Mouse (Mus musculus) lung, embryonic 16.5 days (tissue): ENCODE results near the gene Ptprj. TPM values are rescaled to one million over a fixed set of nuclear protein-coding genes. Genes with fewer than 3 reads are reported as not detected.

Experiments used
- ATAC-seq: fragments of 200-750 bp; cut with Nextera tagmentation; 2 replicates; pipeline ENCODE4 v1.8.0; 2017; ENCODE audit warnings: low read depth, mild to moderate bottlenecking, moderate library complexity
- H3K27ac ChIP-seq: fragments of 300-500 bp; sonication (generic); 2 replicates; pipeline ENCODE4 v1.5.1; 2014; ENCODE audit warnings: mild to moderate bottlenecking, control low read depth, low read length
- H3K27me3 ChIP-seq: fragments of 300-500 bp; sonication (generic); 2 replicates; pipeline ENCODE4 v1.6.1; 2014; ENCODE audit warnings: low read depth, low read length, mixed read lengths; ENCODE audit not compliant: control insufficient read depth, insufficient read depth
- H3K36me3 ChIP-seq: fragments of 300-500 bp; sonication (generic); 2 replicates; pipeline ENCODE4 v1.6.1; 2014; ENCODE audit warnings: low read length; ENCODE audit not compliant: control insufficient read depth, insufficient read depth
- H3K4me1 ChIP-seq: fragments of 300-500 bp; sonication (generic); replicated peaks from 2 replicates; pipeline ENCODE4 v1.6.1; 2014; ENCODE audit warnings: low read length, mixed read lengths; ENCODE audit not compliant: control insufficient read depth, insufficient read depth
- H3K4me2 ChIP-seq: fragments of 300-500 bp; sonication (generic); 2 replicates; pipeline ENCODE4 v1.6.1; 2014; ENCODE audit warnings: low read depth, low read length, control low read depth
- H3K4me3 ChIP-seq: fragments of 300-500 bp; sonication (generic); 2 replicates; pipeline ENCODE4 v1.5.1; 2014; ENCODE audit warnings: mild to moderate bottlenecking, low read length, control low read depth
- H3K9ac ChIP-seq: fragments of 300-500 bp; sonication (generic); 2 replicates; pipeline ENCODE4 v1.6.1; 2014; ENCODE audit warnings: low read length, control low read depth
- H3K9me3 ChIP-seq: fragments of 300-500 bp; sonication (generic); 2 replicates; pipeline ENCODE4 v1.6.1; 2016; ENCODE audit warnings: low read length; ENCODE audit not compliant: control insufficient read depth
- WGBS: fragments of 180-500 bp; shearing (Covaris S2); extraction: QIAGEN DNeasy Blood & Tissue Kit; methylation state at CpG from one replicate; pipeline ENCODE4 v1.1.7; 2014; 5-methylcytosine and 5-hydroxymethylcytosine counted together
- polyA plus RNA-seq: library from polyadenylated mRNA; unstranded; fragments of >200 nt; fragmentation: Nextera tagmentation; extraction: Ambion mirVana; gene quantifications from 2 replicates; pipeline ENCODE4 v1.2.1, GENCODE M21; 2015

The Ptprj gene
- polyA plus RNA-seq, 1 experiment from 2014 or later, result 2.7 TPM

- H3K4me2 ChIP-seq, result no peak overlapping the region
- no peak overlapping the region for H3K27ac ChIP-seq
- 60% methylated on average over 3 of the region's 3 CpGs for WGBS
- H3K4me1 ChIP-seq, result peaks cover 10% of the 10 kb centered on the region
- H3K9ac ChIP-seq, result no peak overlapping the region
- no peak overlapping the region for H3K4me3 ChIP-seq
- no peaks in the 10 kb centered on the region for H3K9me3 ChIP-seq
- no peaks in the 10 kb centered on the region for H3K36me3 ChIP-seq
- ATAC-seq, result no peak
- H3K27me3 ChIP-seq, result no peaks in the 10 kb centered on the region
Observed at GRCm38 (mm10) chr2:90503182-90503833, 77.1 kb downstream of the Ptprj start.

GRCm38 (mm10) chr2:90502738-90503137, 77.7 kb downstream of the Ptprj start:
- H3K9me3 ChIP-seq, result no peaks in the 10 kb centered on the region
- no peaks in the 10 kb centered on the region for H3K36me3 ChIP-seq
- no peak overlapping the region for H3K4me3 ChIP-seq
- H3K27ac ChIP-seq, result no peak overlapping the region
- H3K4me2 ChIP-seq, result no peak overlapping the region
- no peak for ATAC-seq
- H3K27me3 ChIP-seq, result no peaks in the 10 kb centered on the region
- H3K9ac ChIP-seq, result no peak overlapping the region
- H3K4me1 ChIP-seq, result peaks cover 12% of the 10 kb centered on the region

GRCm38 (mm10) chr2:90501708-90502107, 78.7 kb downstream of the Ptprj start:
- WGBS, result 30% methylated on average over 3 of the region's 3 CpGs
- H3K27me3 ChIP-seq, result no peaks in the 10 kb centered on the region

GRCm38 (mm10) chr2:90500892-90501291, 79.6 kb downstream of the Ptprj start:
- no peaks in the 10 kb centered on the region for H3K9me3 ChIP-seq
- peaks cover 9% of the 10 kb centered on the region for H3K4me1 ChIP-seq
- no peak overlapping the region for H3K4me3 ChIP-seq
- H3K36me3 ChIP-seq, result no peaks in the 10 kb centered on the region
- no peaks in the 10 kb centered on the region for H3K27me3 ChIP-seq
- H3K9ac ChIP-seq, result no peak overlapping the region
- ATAC-seq, result no peak
- no peak overlapping the region for H3K4me2 ChIP-seq
- H3K27ac ChIP-seq, result no peak overlapping the region

More at GRCm38 (mm10) chr2:90501708-90502107, 78.7 kb downstream of the Ptprj start:
- no peak for ATAC-seq
- H3K36me3 ChIP-seq, result no peaks in the 10 kb centered on the region
- no peak overlapping the region for H3K9ac ChIP-seq
- no peaks in the 10 kb centered on the region for H3K9me3 ChIP-seq
- peaks cover 12% of the 10 kb centered on the region for H3K4me1 ChIP-seq
- H3K27ac ChIP-seq, result no peak overlapping the region
- no peak overlapping the region for H3K4me2 ChIP-seq
- no peak overlapping the region for H3K4me3 ChIP-seq

- ATAC-seq, result no peak
- no peaks in the 10 kb centered on the region for H3K36me3 ChIP-seq
- H3K27me3 ChIP-seq, result no peaks in the 10 kb centered on the region
- H3K4me1 ChIP-seq, result peaks cover 9% of the 10 kb centered on the region
- no peak overlapping the region for H3K4me3 ChIP-seq
- H3K27ac ChIP-seq, result no peak overlapping the region
- no peak overlapping the region for H3K4me2 ChIP-seq
- H3K9ac ChIP-seq, result no peak overlapping the region
- 54% methylated on average over 1 of the region's 1 CpGs for WGBS
- H3K9me3 ChIP-seq, result no peaks in the 10 kb centered on the region
Observed at GRCm38 (mm10) chr2:90499002-90499401, 81.4 kb downstream of the Ptprj start.

- Histone ChIP-seq H3K4me1 (peaks cover 9% of the 10 kb centered on the region), H3K9ac (no peak overlapping the region), H3K4me2 (no peak overlapping the region), H3K36me3 (no peaks in the 10 kb centered on the region), H3K9me3 (no peaks in the 10 kb centered on the region), H3K4me3 (no peak overlapping the region), H3K27ac (no peak overlapping the region), H3K27me3 (no peaks in the 10 kb centered on the region)
- ATAC-seq, result peak; percentile 78
- 42% methylated on average over 3 of the region's 3 CpGs for WGBS
Observed at GRCm38 (mm10) chr2:90497551-90497950, 82.9 kb downstream of the Ptprj start.

GRCm38 (mm10) chr2:90496680-90497074, 83.8 kb downstream of the Ptprj start:
- WGBS, result 79% methylated on average over 5 of the region's 5 CpGs

GRCm38 (mm10) chr2:90496012-90496679, 84.3 kb downstream of the Ptprj start:
- 72% methylated on average over 4 of the region's 4 CpGs for WGBS
- H3K4me2 ChIP-seq, result no peak overlapping the region
- H3K9ac ChIP-seq, result no peak overlapping the region
- no peaks in the 10 kb centered on the region for H3K9me3 ChIP-seq
- H3K27ac ChIP-seq, result no peak overlapping the region
- ATAC-seq, result no peak
- H3K36me3 ChIP-seq, result no peaks in the 10 kb centered on the region
- no peak overlapping the region for H3K4me3 ChIP-seq
- no peaks in the 10 kb centered on the region for H3K27me3 ChIP-seq
- H3K4me1 ChIP-seq, result 0 out of 2 replicates have a peak, but pooled peaks cover 3% of the 10 kb centered on the region

More at GRCm38 (mm10) chr2:90496680-90497074, 83.8 kb downstream of the Ptprj start:
- Histone ChIP-seq H3K9me3 (no peaks in the 10 kb centered on the region), H3K36me3 (no peaks in the 10 kb centered on the region), H3K4me2 (no peak overlapping the region), H3K4me3 (no peak overlapping the region), H3K27me3 (no peaks in the 10 kb centered on the region), H3K27ac (no peak overlapping the region), H3K9ac (no peak overlapping the region), H3K4me1 (peaks cover 4% of the 10 kb centered on the region)
- no peak for ATAC-seq

GRCm38 (mm10) chr2:90490279-90491046, 90.0 kb downstream of the Ptprj start:
- Histone ChIP-seq H3K27ac (no peak overlapping the region), H3K4me3 (no peak overlapping the region), H3K27me3 (no peaks in the 10 kb centered on the region), H3K36me3 (no peaks in the 10 kb centered on the region), H3K9ac (no peak overlapping the region), H3K4me2 (no peak overlapping the region), H3K4me1 (peaks cover 4% of the 10 kb centered on the region), H3K9me3 (no peaks in the 10 kb centered on the region)
- 37% methylated on average over 13 of the region's 13 CpGs for WGBS
- no peak for ATAC-seq
